Mouse (Mus musculus) kidney, postnatal 0 days (tissue): ENCODE measurements around the gene Adamtsl2. TPM values are rescaled to one million over a fixed set of nuclear protein-coding genes. Genes with fewer than 3 reads are reported as not detected.

Experiments used
- ATAC-seq: fragments of 200-750 bp; cut with Nextera tagmentation; replicated peaks from 2 replicates; pipeline ENCODE4 v1.8.0; 2017; ENCODE audit warnings: low read depth, moderate number of reproducible peaks, moderate TSS enrichment, moderate library complexity; ENCODE audit not compliant: low FRiP score
- DNase-seq: peaks from one replicate; pipeline ENCODE4 v3.0.0-alpha.2; 2016; ENCODE audit warnings: low spot score
- H3K27ac ChIP-seq: fragments of 300-500 bp; sonication (generic); 2 replicates; pipeline ENCODE4 v1.5.1; 2014; ENCODE audit warnings: mild to moderate bottlenecking
- H3K27me3 ChIP-seq: fragments of 300-500 bp; sonication (generic); 2 replicates; pipeline ENCODE4 v1.6.1; 2014; ENCODE audit warnings: low read length, mixed read lengths; ENCODE audit not compliant: insufficient read depth
- H3K36me3 ChIP-seq: fragments of 300-500 bp; sonication (generic); 2 replicates; pipeline ENCODE4 v1.6.1; 2014; ENCODE audit warnings: low read length, mixed read lengths; ENCODE audit not compliant: insufficient read depth
- H3K4me1 ChIP-seq: fragments of 300-500 bp; sonication (generic); replicated peaks from 2 replicates; pipeline ENCODE4 v1.6.1; 2014; ENCODE audit warnings: antibody characterized with exemption, low read length, mixed read lengths; ENCODE audit not compliant: insufficient read depth
- H3K4me2 ChIP-seq: fragments of 300-500 bp; sonication (generic); 2 replicates; pipeline ENCODE4 v1.6.1; 2014; ENCODE audit warnings: mild to moderate bottlenecking, low read length, moderate library complexity, mixed read lengths
- H3K4me3 ChIP-seq: fragments of 300-500 bp; sonication (generic); replicated peaks from 2 replicates; pipeline ENCODE4 v1.5.1; 2014; ENCODE audit warnings: low read depth, low read length
- H3K9ac ChIP-seq: fragments of 300-500 bp; sonication (generic); 2 replicates; pipeline ENCODE4 v1.6.1; 2014; ENCODE audit warnings: low read depth, low read length
- H3K9me3 ChIP-seq: fragments of 300-500 bp; sonication (generic); replicated peaks from 2 replicates; pipeline ENCODE4 v1.6.1; 2016; ENCODE audit warnings: low read length, inconsistent platforms, mixed read lengths
- CTCF ChIP-seq: IDR thresholded peaks from 2 replicates; pipeline ENCODE4 v1.5.1; 2016; ENCODE audit warnings: antibody characterized with exemption, low read depth, mild to moderate bottlenecking, moderate library complexity
- WGBS: fragments of 180-500 bp; shearing (Covaris S2); extraction: QIAGEN DNeasy Blood & Tissue Kit; methylation state at CpG from one replicate; pipeline ENCODE4 v1.1.7; 2014; 5-methylcytosine and 5-hydroxymethylcytosine counted together
- polyA plus RNA-seq: library from polyadenylated mRNA; unstranded; fragments of >200 nt; fragmentation: Nextera tagmentation; extraction: Ambion mirVana; gene quantifications from 2 replicates; pipeline ENCODE4 v1.2.1, GENCODE M21; 2015

Adamtsl2 gene
- polyA plus RNA-seq, 1 experiment from 2014 or later, result 0.83 TPM

GRCm38 (mm10) chr2:27114169-27114568, 35.0 kb downstream of the Adamtsl2 start:
- no peak for DNase-seq
- no peaks in the 10 kb centered on the region for H3K9me3 ChIP-seq
- no peak overlapping the region for H3K4me3 ChIP-seq
- no peak for TF ChIP-seq CTCF
- ATAC-seq, result no peak
- H3K27me3 ChIP-seq, result no peaks in the 10 kb centered on the region
- H3K36me3 ChIP-seq, result no peaks in the 10 kb centered on the region
- no peak overlapping the region for H3K9ac ChIP-seq
- no peak overlapping the region for H3K4me2 ChIP-seq
- H3K27ac ChIP-seq, result no peak overlapping the region
- no peaks in the 10 kb centered on the region for H3K4me1 ChIP-seq
- WGBS, result 83% methylated on average over 10 of the region's 10 CpGs

- no peak overlapping the region for H3K27ac ChIP-seq
- H3K27me3 ChIP-seq, result no peaks in the 10 kb centered on the region
- no peaks in the 10 kb centered on the region for H3K9me3 ChIP-seq
- H3K9ac ChIP-seq, result no peak overlapping the region
- no peak overlapping the region for H3K4me2 ChIP-seq
- H3K4me1 ChIP-seq, result no peaks in the 10 kb centered on the region
- TF ChIP-seq CTCF, result no peak
- no peaks in the 10 kb centered on the region for H3K36me3 ChIP-seq
- H3K4me3 ChIP-seq, result no peak overlapping the region
- DNase-seq, result no peak
- 43% methylated on average over 4 of the region's 4 CpGs for WGBS
- ATAC-seq, result no peak
These were observed 39.3 kb downstream of the Adamtsl2 start for GRCm38 (mm10) chr2:27118452-27118851.

GRCm38 (mm10) chr2:27119766-27120165, 40.6 kb downstream of the Adamtsl2 start:
- TF ChIP-seq CTCF, result no peak
- H3K9me3 ChIP-seq, result no peaks in the 10 kb centered on the region
- no peaks in the 10 kb centered on the region for H3K27me3 ChIP-seq
- WGBS, result 84% methylated on average over 2 of the region's 2 CpGs
- DNase-seq (no peak), ATAC-seq (no peak)
- no peaks in the 10 kb centered on the region for H3K36me3 ChIP-seq
- no peak overlapping the region for H3K4me3 ChIP-seq
- no peak overlapping the region for H3K4me2 ChIP-seq
- no peak overlapping the region for H3K27ac ChIP-seq
- no peak overlapping the region for H3K9ac ChIP-seq
- H3K4me1 ChIP-seq, result no peaks in the 10 kb centered on the region

DNA sequence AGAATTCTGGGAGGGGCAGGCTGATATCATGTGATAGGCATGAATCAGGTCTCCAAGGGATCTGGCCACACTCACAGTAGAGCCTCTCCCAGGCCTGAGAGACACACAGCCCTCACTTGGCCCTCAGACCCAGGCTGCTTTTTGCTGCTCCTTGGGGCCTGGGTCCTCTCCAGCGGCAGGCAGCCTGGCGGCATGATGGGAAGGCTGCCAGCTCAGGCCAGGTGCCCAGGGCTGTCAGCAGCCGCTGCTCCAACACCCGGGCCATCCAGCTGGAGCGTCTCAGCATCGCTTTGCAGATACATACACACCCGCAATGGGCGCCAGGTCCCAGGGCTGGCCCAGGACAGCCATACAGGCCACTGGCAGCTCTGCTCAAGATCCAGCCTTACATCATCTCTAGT, 41.1 kb downstream of the Adamtsl2 start:
- no peak overlapping the region for H3K27ac ChIP-seq
- WGBS, result 72% methylated on average over 8 of the region's 8 CpGs
- DNase-seq, result no peak

GRCm38 (mm10) chr2:27121626-27122355, 42.6 kb downstream of the Adamtsl2 start:
- ATAC-seq (no peak), DNase-seq (no peak)
- Histone ChIP-seq H3K4me1 (no peaks in the 10 kb centered on the region), H3K27me3 (no peaks in the 10 kb centered on the region), H3K4me3 (no peak overlapping the region), H3K36me3 (no peaks in the 10 kb centered on the region), H3K4me2 (no peak overlapping the region), H3K9ac (no peak overlapping the region), H3K27ac (no peak overlapping the region), H3K9me3 (no peaks in the 10 kb centered on the region)
- TF ChIP-seq CTCF, result no peak
- 5% methylated on average over 8 of the region's 9 CpGs for WGBS

More for the DNA sequence above, 41.1 kb downstream of the Adamtsl2 start:
- Histone ChIP-seq H3K27me3 (no peaks in the 10 kb centered on the region), H3K9me3 (no peaks in the 10 kb centered on the region), H3K4me1 (no peaks in the 10 kb centered on the region), H3K36me3 (no peaks in the 10 kb centered on the region), H3K4me2 (no peak overlapping the region), H3K4me3 (no peak overlapping the region), H3K9ac (no peak overlapping the region)
- ATAC-seq, result no peak
- TF ChIP-seq CTCF, result no peak

- H3K9me3 ChIP-seq, result no peaks in the 10 kb centered on the region
- H3K27ac ChIP-seq, result no peak overlapping the region
- H3K27me3 ChIP-seq, result no peaks in the 10 kb centered on the region
- no peak for TF ChIP-seq CTCF
- H3K36me3 ChIP-seq, result no peaks in the 10 kb centered on the region
- no peak for DNase-seq
- no peak overlapping the region for H3K9ac ChIP-seq
- WGBS, result 44% methylated on average over 9 of the region's 9 CpGs
- no peak for ATAC-seq
- no peak overlapping the region for H3K4me2 ChIP-seq
- no peak overlapping the region for H3K4me3 ChIP-seq
- no peaks in the 10 kb centered on the region for H3K4me1 ChIP-seq
These were observed 43.4 kb downstream of the Adamtsl2 start for GRCm38 (mm10) chr2:27122578-27122977.

DNA sequence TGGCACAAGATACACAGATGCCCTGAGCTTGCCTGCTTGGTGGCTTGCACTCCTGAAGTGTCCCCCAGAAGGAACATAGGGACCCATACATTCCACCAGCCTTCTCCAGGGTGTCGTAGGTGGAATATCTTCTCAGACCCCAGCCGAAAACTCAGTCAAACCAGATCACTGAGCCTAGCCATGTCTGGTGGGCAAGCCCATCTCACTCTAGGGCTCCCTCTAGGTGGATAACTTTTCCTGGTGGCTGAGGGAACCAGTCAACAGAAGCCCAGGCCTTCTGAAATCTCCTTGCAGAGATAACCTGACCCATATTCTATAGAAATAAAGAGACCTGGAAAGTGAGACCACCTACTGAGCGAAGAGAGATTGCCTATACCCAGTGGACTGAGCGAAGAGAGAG, 43.9 kb downstream of the Adamtsl2 start:
- peak; percentile 20; the same call in 1 of the 2 replicates for TF ChIP-seq CTCF
- H3K4me2 ChIP-seq, result no peak overlapping the region
- H3K4me1 ChIP-seq, result no peaks in the 10 kb centered on the region
- no peak overlapping the region for H3K27ac ChIP-seq
- H3K27me3 ChIP-seq, result no peaks in the 10 kb centered on the region
- H3K9ac ChIP-seq, result no peak overlapping the region
- H3K9me3 ChIP-seq, result no peaks in the 10 kb centered on the region
- ATAC-seq (no peak), DNase-seq (no peak)
- H3K4me3 ChIP-seq, result no peak overlapping the region
- WGBS, result 88% methylated on average over 4 of the region's 4 CpGs
- no peaks in the 10 kb centered on the region for H3K36me3 ChIP-seq
